Mouse (Mus musculus) CH12.LX (cell line): ENCODE measurements around the gene Npm1. TPM values are rescaled to one million over a fixed set of nuclear protein-coding genes. Genes with fewer than 3 reads are reported as not detected.

Experiments used
- DNase-seq: peaks from one replicate; pipeline ENCODE4 v3.0.0-alpha.2; 2013; ENCODE audit errors: extremely low read depth
- H3K27ac ChIP-seq: 2 replicates; pipeline ENCODE4 v1.5.1; 2012; ENCODE audit warnings: low read depth, mild to moderate bottlenecking, control low read depth, moderate library complexity; ENCODE audit not compliant: insufficient read depth
- H3K27me3 ChIP-seq: replicated peaks from 2 replicates; pipeline ENCODE3; 2012; ENCODE audit warnings: inconsistent platforms
- H3K36me3 ChIP-seq, 2 experiments: replicated peaks in 1 of 2; 2 replicates each; pipeline versions ENCODE3 to v1.6.1; 2012; ENCODE audit warnings: inconsistent platforms in 1 of 2, low read length in 1 of 2, mild to moderate bottlenecking in 1 of 2, mixed read lengths in 1 of 2, moderate library complexity in 1 of 2; ENCODE audit not compliant: control insufficient read depth in 1 of 2, insufficient read depth in 1 of 2
- H3K4me1 ChIP-seq, 2 experiments: 2 replicates each; pipeline ENCODE4 v1.6.1; 2012; ENCODE audit warnings: inconsistent platforms in 1 of 2, moderate library complexity in 1 of 2; ENCODE audit not compliant: insufficient read depth in 2 of 2, control insufficient read depth in 1 of 2
- H3K4me2 ChIP-seq: 2 replicates; pipeline ENCODE4 v1.6.1; 2012; ENCODE audit warnings: low read depth, mild to moderate bottlenecking, control low read depth; ENCODE audit not compliant: poor library complexity, insufficient read depth, severe bottlenecking
- H3K4me3 ChIP-seq, 3 experiments: fragments of 150-350 bp in 1 of 3; sonication (generic) in 1 of 3; replicated peaks in 1 of 3; 2 replicates each; pipeline versions ENCODE3 to v1.5.1; 2011 to 2012; ENCODE audit warnings: low read depth in 2 of 3, low read length in 2 of 3, mild to moderate bottlenecking in 2 of 3, moderate library complexity in 2 of 3, control low read depth in 1 of 3, improper control_type of control experiment in 1 of 3, inconsistent platforms in 1 of 3, mixed read lengths in 1 of 3; ENCODE audit not compliant: poor library complexity in 1 of 3
- H3K79me2 ChIP-seq: replicated peaks from 2 replicates; pipeline ENCODE4 v1.6.1; 2012; ENCODE audit warnings: mild to moderate bottlenecking, moderate library complexity; ENCODE audit not compliant: control insufficient read depth, poor library complexity, insufficient read depth, severe bottlenecking; ENCODE audit errors: extremely low read depth
- H3K9ac ChIP-seq: 2 replicates; pipeline ENCODE4 v1.6.1; 2012; ENCODE audit warnings: low read depth, mild to moderate bottlenecking, control low read depth, moderate library complexity; ENCODE audit not compliant: insufficient read depth
- H3K9me3 ChIP-seq: replicated peaks from 2 replicates; pipeline ENCODE3; 2012; ENCODE audit warnings: low read length, inconsistent platforms, mixed read lengths
- BHLHE40 ChIP-seq: IDR thresholded peaks from 2 replicates; pipeline ENCODE4 v1.6.1; 2011; ENCODE audit warnings: mild to moderate bottlenecking, low read depth, low read length, improper control_type of control experiment
- CHD1 ChIP-seq: IDR thresholded peaks from 2 replicates; pipeline ENCODE4 v1.6.1; 2012; ENCODE audit warnings: low read depth, low read length, improper control_type of control experiment, inconsistent platforms
- CHD2 ChIP-seq: IDR thresholded peaks from 2 replicates; pipeline ENCODE4 v1.6.1; 2011; ENCODE audit warnings: low read length, improper control_type of control experiment
- CTCF ChIP-seq, 2 experiments: IDR thresholded peaks in 1 of 2; conservative IDR thresholded peaks in 1 of 2; 2 replicates each; pipeline ENCODE4 v1.5.1; 2011 to 2012; ENCODE audit warnings: low read depth in 2 of 2, low read length in 2 of 2, improper control_type of control experiment in 1 of 2, inconsistent platforms in 1 of 2, mild to moderate bottlenecking in 1 of 2, moderate library complexity in 1 of 2
- E2F4 ChIP-seq: IDR thresholded peaks from 2 replicates; pipeline ENCODE4 v1.6.1; 2011; ENCODE audit warnings: low read depth, low read length, improper control_type of control experiment; ENCODE audit not compliant: insufficient replicate concordance
- ELF1 ChIP-seq: IDR thresholded peaks from 2 replicates; pipeline ENCODE4 v1.6.1; 2014; ENCODE audit warnings: low read depth, mild to moderate bottlenecking, inconsistent platforms, low read length, improper control_type of control experiment
- EP300 ChIP-seq: IDR thresholded peaks from 2 replicates; pipeline ENCODE4 v1.6.1; 2011; ENCODE audit warnings: low read length, improper control_type of control experiment
- ETS1 ChIP-seq: conservative IDR thresholded peaks from 2 replicates; pipeline ENCODE4 v1.6.1; 2012; ENCODE audit warnings: low read depth, mild to moderate bottlenecking, inconsistent platforms, low read length, improper control_type of control experiment, moderate library complexity
- GABPA ChIP-seq: IDR thresholded peaks from 2 replicates; pipeline ENCODE4 v1.6.1; 2012; ENCODE audit warnings: low read depth, low read length, improper control_type of control experiment, inconsistent platforms; ENCODE audit not compliant: insufficient replicate concordance
- HCFC1 ChIP-seq: IDR thresholded peaks from 2 replicates; pipeline ENCODE4 v1.6.1; 2012; ENCODE audit warnings: low read depth, mild to moderate bottlenecking, inconsistent platforms, low read length, improper control_type of control experiment
- IRF4 ChIP-seq: IDR thresholded peaks from 2 replicates; pipeline ENCODE4 v1.6.1; 2014; ENCODE audit warnings: low read depth, mild to moderate bottlenecking, inconsistent platforms, low read length, improper control_type of control experiment
- JUN ChIP-seq: IDR thresholded peaks from 2 replicates; pipeline ENCODE4 v1.6.1; 2011; ENCODE audit warnings: low read depth, mild to moderate bottlenecking, low read length, improper control_type of control experiment, moderate library complexity; ENCODE audit not compliant: insufficient read depth
- JUND ChIP-seq: conservative IDR thresholded peaks from 2 replicates; pipeline ENCODE4 v1.6.1; 2011; ENCODE audit warnings: low read depth, low read length, improper control_type of control experiment
- KAT2A ChIP-seq: IDR thresholded peaks from 2 replicates; pipeline ENCODE4 v1.6.1; 2012; ENCODE audit warnings: low read length, improper control_type of control experiment, inconsistent platforms; ENCODE audit not compliant: insufficient replicate concordance
- MAFK ChIP-seq: IDR thresholded peaks from 2 replicates; pipeline ENCODE4 v1.6.1; 2011; ENCODE audit warnings: low read length, improper control_type of control experiment; ENCODE audit not compliant: insufficient replicate concordance
- MAX ChIP-seq: IDR thresholded peaks from 2 replicates; pipeline ENCODE4 v1.6.1; 2011; ENCODE audit warnings: low read length, improper control_type of control experiment
- MAZ ChIP-seq: IDR thresholded peaks from 2 replicates; pipeline ENCODE4 v1.6.1; 2012; ENCODE audit warnings: low read depth, mild to moderate bottlenecking, inconsistent platforms, low read length, improper control_type of control experiment, moderate library complexity
- MEF2A ChIP-seq: IDR thresholded peaks from 2 replicates; pipeline ENCODE4 v1.6.1; 2014; ENCODE audit warnings: low read depth, mild to moderate bottlenecking, inconsistent platforms, low read length, improper control_type of control experiment, borderline replicate concordance
- MXI1 ChIP-seq: IDR thresholded peaks from 2 replicates; pipeline ENCODE4 v1.6.1; 2011; ENCODE audit warnings: mild to moderate bottlenecking, low read depth, low read length, improper control_type of control experiment
- MYC ChIP-seq: IDR thresholded peaks from 2 replicates; pipeline ENCODE4 v1.6.1; 2011; ENCODE audit warnings: low read depth, mild to moderate bottlenecking, improper control_type of control experiment, low read length
- NELFE ChIP-seq: IDR thresholded peaks from 2 replicates; pipeline ENCODE4 v1.6.1; 2011; ENCODE audit warnings: low read depth, low read length, improper control_type of control experiment
- NRF1 ChIP-seq: IDR thresholded peaks from 2 replicates; pipeline ENCODE4 v1.6.1; 2014; ENCODE audit warnings: low read depth, mild to moderate bottlenecking, inconsistent platforms, low read length, improper control_type of control experiment, moderate library complexity
- PAX5 ChIP-seq: IDR thresholded peaks from 2 replicates; pipeline ENCODE4 v1.6.1; 2012; ENCODE audit warnings: low read length, inconsistent platforms, mixed read lengths
- POLR2A ChIP-seq: IDR thresholded peaks from 2 replicates; pipeline ENCODE4 v1.6.1; 2011; ENCODE audit warnings: low read depth, mild to moderate bottlenecking, improper control_type of control experiment, low read length
- POLR2AphosphoS2 ChIP-seq: IDR thresholded peaks from 2 replicates; pipeline ENCODE4 v1.6.1; 2011; ENCODE audit warnings: low read depth, low read length, improper control_type of control experiment
- RAD21 ChIP-seq: IDR thresholded peaks from 2 replicates; pipeline ENCODE4 v1.6.1; 2011; ENCODE audit warnings: low read depth, mild to moderate bottlenecking, low read length, improper control_type of control experiment, moderate library complexity
- RCOR1 ChIP-seq: conservative IDR thresholded peaks from 2 replicates; pipeline ENCODE4 v1.6.1; 2012; ENCODE audit warnings: low read depth, mild to moderate bottlenecking, inconsistent platforms, low read length, improper control_type of control experiment
- SIN3A ChIP-seq: IDR thresholded peaks from 2 replicates; pipeline ENCODE4 v1.6.1; 2012; ENCODE audit warnings: low read length, improper control_type of control experiment, inconsistent platforms
- SMC3 ChIP-seq: IDR thresholded peaks from 2 replicates; pipeline ENCODE4 v1.6.1; 2011; ENCODE audit warnings: low read depth, low read length, improper control_type of control experiment
- TBP ChIP-seq: conservative IDR thresholded peaks from 2 replicates; pipeline ENCODE4 v1.6.1; 2011; ENCODE audit warnings: low read depth, low read length, improper control_type of control experiment
- TCF12 ChIP-seq: IDR thresholded peaks from 2 replicates; pipeline ENCODE4 v1.6.1; 2014; ENCODE audit warnings: low read depth, mild to moderate bottlenecking, inconsistent platforms, low read length, improper control_type of control experiment
- UBTF ChIP-seq: IDR thresholded peaks from 2 replicates; pipeline ENCODE4 v1.6.1; 2012; ENCODE audit warnings: low read depth, mild to moderate bottlenecking, inconsistent platforms, low read length, improper control_type of control experiment, moderate library complexity
- USF1 ChIP-seq: IDR thresholded peaks from 2 replicates; pipeline ENCODE4 v1.6.1; 2014; ENCODE audit warnings: low read depth, mild to moderate bottlenecking, inconsistent platforms, low read length, improper control_type of control experiment
- USF2 ChIP-seq: conservative IDR thresholded peaks from 2 replicates; pipeline ENCODE4 v1.6.1; 2011; ENCODE audit warnings: low read depth, low read length, improper control_type of control experiment
- ZC3H11A ChIP-seq: IDR thresholded peaks from 2 replicates; pipeline ENCODE4 v1.6.1; 2012; ENCODE audit warnings: low read depth, mild to moderate bottlenecking, inconsistent platforms, low read length, improper control_type of control experiment
- ZKSCAN1 ChIP-seq: IDR thresholded peaks from 2 replicates; pipeline ENCODE4 v1.6.1; 2012; ENCODE audit warnings: low read depth, inconsistent platforms, low read length, improper control_type of control experiment, borderline replicate concordance
- ZMIZ1 ChIP-seq: IDR thresholded peaks from 2 replicates; pipeline ENCODE4 v1.6.1; 2012; ENCODE audit warnings: low read depth, mild to moderate bottlenecking, inconsistent platforms, low read length, improper control_type of control experiment
- ZNF384 ChIP-seq: IDR thresholded peaks from 2 replicates; pipeline ENCODE4 v1.6.1; 2012; ENCODE audit warnings: low read depth, low read length, improper control_type of control experiment, inconsistent platforms
- dilution Hi-C: fragments of 300-500 bp; cut with MboI; formaldehyde crosslinking; loops from 2 replicates; pipeline ENCODE4 v1.14.3; 2020; ENCODE audit warnings: low sequenced_read_pairs; ENCODE audit not compliant: extremely low pct_unique_long_range_greater_than_20kb, extremely low pct_ligation_motif_present
- in situ Hi-C: fragments of 300-500 bp; cut with MboI; formaldehyde crosslinking; loops from 3 replicates; pipeline ENCODE4 v1.14.3; 2019; ENCODE audit warnings: low sequenced_read_pairs, low pct_ligation_motif_present, low pct_unique_long_range_greater_than_20kb, mixed read lengths
- polyA plus RNA-seq: library from polyadenylated mRNA; unstranded; fragments of >175 nt; gene quantifications from 2 replicates; pipeline ENCODE4 v1.2.1, GENCODE M21; 2012; ENCODE audit warnings: low read depth; ENCODE audit not compliant: insufficient read length
- total RNA-seq, 2 experiments: library from RNA; depleted of rRNA; stranded (reverse); fragments of 300-350 nt in 1 of 2; fragments of >200 nt in 1 of 2; gene quantifications; 2 replicates each; pipeline ENCODE4 v1.2.3; 2012 to 2014

Gene Npm1
- total RNA-seq (2012; rRNA removed) (3,603 and 3,941 TPM in 2 replicates), total RNA-seq (2014; rRNA removed) (8,076 and 8,441 TPM in 2 replicates), polyA plus RNA-seq (6,953 and 7,125 TPM in 2 replicates)

DNA sequence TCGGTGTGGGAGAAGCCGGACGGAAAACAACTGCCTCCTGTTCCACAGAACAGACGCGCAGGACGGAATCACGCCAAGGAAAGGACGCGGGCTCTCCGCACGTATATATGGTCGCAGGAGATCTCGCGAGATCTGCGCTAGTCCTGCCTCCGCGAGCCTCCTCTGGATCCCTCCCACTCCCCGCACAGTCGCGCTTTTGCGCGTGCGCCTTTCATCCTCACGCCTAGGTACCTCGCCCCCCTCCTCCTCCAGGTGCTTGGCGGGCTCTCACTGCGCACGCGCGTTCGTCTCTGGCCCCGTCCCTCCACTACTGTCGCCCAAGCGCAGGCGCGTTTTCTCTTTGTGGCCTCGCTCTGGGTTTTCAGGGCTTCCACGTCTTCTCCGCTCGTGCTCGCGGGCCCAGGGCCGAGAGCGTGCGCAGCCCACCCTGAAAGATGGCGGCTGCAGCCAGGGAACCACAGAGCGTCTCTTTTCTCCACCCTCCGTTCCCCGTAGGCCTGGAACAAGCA, at the start of gene Npm1:
Npm1 (minus strand) TSS at position 209 of the 509 bp plus-strand sequence.
- no peak; the same call in 1 of the 2 replicates for TF ChIP-seq IRF4
- peak; percentile 99 for TF ChIP-seq CHD2
- TF ChIP-seq USF1 = no peak
- peak; percentile 99 for TF ChIP-seq POLR2A
- TF ChIP-seq JUN = no peak
- TF ChIP-seq MAZ = peak; percentile 84
- peak; percentile 97 for TF ChIP-seq TCF12
- TF ChIP-seq MAFK = no peak
- peak; percentile 100 for TF ChIP-seq NELFE
- no peak for TF ChIP-seq CHD1
- TF ChIP-seq KAT2A = peak; percentile 74; the same call in 1 of the 2 replicates
- peak; percentile 100 for TF ChIP-seq POLR2AphosphoS2
- peak; percentile 34; the same call in 1 of the 2 replicates for TF ChIP-seq MEF2A
- peak; percentile 94 for TF ChIP-seq NRF1
- TF ChIP-seq ZMIZ1 = peak; percentile 99
- TF ChIP-seq JUND = no peak
- TF ChIP-seq GABPA = no peak
- no peak for TF ChIP-seq RAD21
- TF ChIP-seq UBTF = 0 out of 2 replicates have a peak, but pooled peaks have one; percentile 72
- TF ChIP-seq RCOR1 = peak; percentile 9; the same call in 1 of the 2 replicates
- TF ChIP-seq ZKSCAN1 = no peak
- TF ChIP-seq ETS1 = no peak
- peak; percentile 39; the same call in 1 of the 2 replicates for TF ChIP-seq BHLHE40
- TF ChIP-seq HCFC1 = peak; percentile 73
- 0 out of 2 replicates have a peak, but pooled peaks have one; percentile 51 for TF ChIP-seq MAX
- TF ChIP-seq E2F4 = peak; percentile 95
- TF ChIP-seq ELF1 = no peak; the same call in 1 of the 2 replicates
- no peak for TF ChIP-seq EP300
- no peak for TF ChIP-seq ZNF384
- TF ChIP-seq CTCF (conservative IDR thresholded peaks at IDR 0.05 in 1 of 2, IDR thresholded peaks at IDR 0.05 in 1 of 2; ENCODE audit: low read depth in 2 of 2, low read length in 2 of 2) = no peak
- TF ChIP-seq MYC = peak; percentile 75; the same call in 1 of the 2 replicates
- TF ChIP-seq SMC3 = no peak
- no peak for TF ChIP-seq ZC3H11A
- TF ChIP-seq PAX5 = no peak
- TF ChIP-seq SIN3A = peak; percentile 61; the same call in 1 of the 2 replicates
- peak; percentile 99 for TF ChIP-seq TBP
- TF ChIP-seq MXI1 = peak; percentile 19
- no peak for TF ChIP-seq USF2
- Histone ChIP-seq H3K9me3 (no peaks in the 10 kb centered on the region), H3K27ac (peak within 1 kb of the TSS; percentile 43), H3K36me3 (peaks cover 16 to 41% of the 10 kb centered on the region in 2 experiments), H3K4me1 (peaks cover 0 to 16% of the 10 kb centered on the region in 2 experiments; a peak in 2 of 4 replicates), H3K27me3 (no peaks in the 10 kb centered on the region), H3K4me3 (peak within 1 kb of the TSS; percentile 71 to 86 (median 74)), H3K9ac (peak within 1 kb of the TSS; percentile 94), H3K79me2 (peaks cover 43% of the 10 kb centered on the region), H3K4me2 (peak within 1 kb of the TSS; percentile 35)
- in situ Hi-C loops = no loop called here
- dilution Hi-C loops = no loop called here
- peak; percentile 100 for DNase-seq
